21 mouse cellular contexts compared by ENCODE assay signal in genomic region chr5:64053010-64053409, GRCm38 (mm10). TPM values are rescaled to one million over a fixed set of nuclear protein-coding genes. Genes with fewer than 3 reads are reported as not detected.
DNase-seq lines count a peak whose midpoint lies in the region; TF ChIP-seq lines count a peak whose summit lies in the region.
"Had no signal": no experiment of that assay in that cellular context is flagged by ENCODE, and none has a peak within 500 bp of the region (broad histone marks: within the 10 kb centered on the region; RNA-seq: fewer than 3 reads in every experiment).

No protein-coding gene starts in this region.

- peaks cover 0 to 5% of the 10 kb centered on the region in 2 experiments; a peak in 3 of 4 replicates for H3K4me1 ChIP-seq in MEL (ENCODE audit: control insufficient read depth in 1 of 2, insufficient read depth in 2 of 2, low read length in 2 of 2)
- H3K4me1 ChIP-seq: embryonic facial prominence, embryonic 13.5 days; embryonic facial prominence, embryonic 15.5 days had no signal

- intact Hi-C loops in heart, postnatal 14 days (cut with DNase I), result no loop called here

- no peak for TF ChIP-seq POLR2A in MEL (IDR thresholded peaks at IDR 0.05; ENCODE audit: control insufficient read depth in 1 of 2, insufficient read depth in 1 of 2, low read depth in 1 of 2, low read length in 2 of 2, poor library complexity in 1 of 2)

- peaks cover 0 to 2% of the 10 kb centered on the region in 2 experiments; a peak in 2 of 4 replicates for H3K36me3 ChIP-seq in MEL (ENCODE audit: control insufficient read depth in 1 of 2, insufficient read depth in 2 of 2, low read length in 2 of 2)
- H3K36me3 ChIP-seq: embryonic facial prominence, embryonic 13.5 days; embryonic facial prominence, embryonic 15.5 days; forebrain, embryonic 10.5 days; forebrain, embryonic 12.5 days had no signal

- TF ChIP-seq EP300 in MEL (IDR thresholded peaks at IDR 0.05; ENCODE audit: low read depth in 1 of 2, low read length in 2 of 2), result peak; percentile 41 to 63; a peak in 3 of 4 replicates

- H3K4me3 ChIP-seq in MEL (ENCODE audit: control insufficient read depth in 1 of 2, insufficient read depth in 1 of 2, low read depth in 2 of 2, low read length in 2 of 2), result no peak overlapping the region
- H3K4me3 ChIP-seq: embryonic facial prominence, embryonic 13.5 days; embryonic facial prominence, embryonic 15.5 days; erythroblast, embryonic 14.5 days; forebrain, embryonic 10.5 days; forebrain, embryonic 12.5 days had no signal

- no peaks in the 10 kb centered on the region for H3K79me2 ChIP-seq in MEL (ENCODE audit: control insufficient read depth, insufficient read depth, low read length, poor library complexity)

- H3K27me3 ChIP-seq in MEL (ENCODE audit: control insufficient read depth in 1 of 2, insufficient read depth in 2 of 2, low read length in 2 of 2), result no peaks in the 10 kb centered on the region
- H3K27me3 ChIP-seq: embryonic facial prominence, embryonic 13.5 days; embryonic facial prominence, embryonic 15.5 days; Patski had no signal

- H3K9ac ChIP-seq in MEL (ENCODE audit: control insufficient read depth, low read depth, low read length, poor library complexity, severe bottlenecking), result no peak overlapping the region
- H3K9ac ChIP-seq: embryonic facial prominence, embryonic 13.5 days; embryonic facial prominence, embryonic 15.5 days; forebrain, embryonic 12.5 days had no signal

- H3K27ac ChIP-seq in MEL (ENCODE audit: control insufficient read depth, low read depth, low read length), result no peak overlapping the region
- H3K27ac ChIP-seq: embryonic facial prominence, embryonic 13.5 days; embryonic facial prominence, embryonic 15.5 days; forebrain, embryonic 10.5 days; forebrain, embryonic 12.5 days had no signal

- TF ChIP-seq RAD21 in MEL (IDR thresholded peaks at IDR 0.05; ENCODE audit: low read depth, low read length), result no peak

- no peaks in the 10 kb centered on the region for H3K9me3 ChIP-seq in MEL (replicated peaks; ENCODE audit: insufficient read depth, low read length)
- H3K9me3 ChIP-seq: embryonic facial prominence, embryonic 13.5 days; embryonic facial prominence, embryonic 15.5 days had no signal

- TF ChIP-seq CTCF in MEL (IDR thresholded peaks at IDR 0.05 in 2 of 3, conservative IDR thresholded peaks at IDR 0.05 in 1 of 3; ENCODE audit: control insufficient read depth in 1 of 3, insufficient read depth in 1 of 3, low read depth in 2 of 3, low read length in 3 of 3, poor library complexity in 1 of 3, severe bottlenecking in 1 of 3), result no peak

- DNase-seq in heart, adult 11 months, result peak; percentile 22
- no peak for DNase-seq in heart, postnatal 14 days
- DNase-seq in 416B (ENCODE audit: low read depth) (peak; percentile 34), MEL (ENCODE audit: low read depth, low spot score) (peak; percentile 62)
- no peak for DNase-seq in adrenal gland, postnatal 36 days
- no peak for DNase-seq in gastrocnemius, postnatal 4 days (ENCODE audit: low spot score in 2 of 2)
- DNase-seq: adrenal gland, adult 8-10 months; adrenal gland, postnatal 14 days; cerebellum, adult 11 months; cerebellum, adult 18-20 months; cerebellum, adult 8-10 months; cerebellum, adult 9-11 months; cerebellum, postnatal 14 days; cerebellum, postnatal 36 days; embryo, embryonic 11 days had no signal

TF ChIP-seq in MEL, 35 proteins besides CTCF, POLR2A, EP300 and RAD21:
- TF ChIP-seq NELFE (IDR thresholded peaks at IDR 0.05; ENCODE audit: low read depth, low read length) (no peak), TAL1 (IDR thresholded peaks at IDR 0.05; ENCODE audit: low read length) (peak; percentile 60), MYB (IDR thresholded peaks at IDR 0.05; ENCODE audit: low read depth, low read length) (no peak), ZKSCAN1 (IDR thresholded peaks at IDR 0.05; ENCODE audit: low read depth, low read length) (no peak), HCFC1 (IDR thresholded peaks at IDR 0.05; ENCODE audit: low read depth, low read length) (no peak), RCOR1 (IDR thresholded peaks at IDR 0.05; ENCODE audit: low read depth, low read length) (no peak), TBP (IDR thresholded peaks at IDR 0.05; ENCODE audit: low read depth, low read length) (0 out of 2 replicates have a peak, but pooled peaks have one; percentile 40), CHD1 (IDR thresholded peaks at IDR 0.05; ENCODE audit: low read depth, low read length) (no peak), ELF1 (IDR thresholded peaks at IDR 0.05; ENCODE audit: low read depth, low read length) (no peak), SIN3A (IDR thresholded peaks at IDR 0.05; ENCODE audit: low read length) (no peak), GATA1 (IDR thresholded peaks at IDR 0.05; ENCODE audit: low read depth, low read length) (peak; percentile 29; the same call in 1 of the 2 replicates), MEF2A (IDR thresholded peaks at IDR 0.05; ENCODE audit: extremely low read depth, insufficient replicate concordance, low read depth, low read length, poor library complexity, severe bottlenecking) (no peak), TCF12 (IDR thresholded peaks at IDR 0.05; ENCODE audit: low read depth, low read length) (peak; percentile 36; the same call in 1 of the 2 replicates), POLR2AphosphoS2 (IDR thresholded peaks at IDR 0.05; ENCODE audit: low read length) (no peak), UBTF (IDR thresholded peaks at IDR 0.05; ENCODE audit: borderline replicate concordance, insufficient read depth, low read depth, low read length) (no peak), CHD2 (IDR thresholded peaks at IDR 0.05; ENCODE audit: low read length) (no peak), POLR2AphosphoS5 (IDR thresholded peaks at IDR 0.05; ENCODE audit: borderline replicate concordance, low read depth, low read length) (no peak), MAZ (IDR thresholded peaks at IDR 0.05; ENCODE audit: low read depth, low read length) (no peak), KAT2A (conservative IDR thresholded peaks at IDR 0.05; ENCODE audit: low read depth, low read length) (no peak), GABPA (IDR thresholded peaks at IDR 0.05; ENCODE audit: low read depth, low read length) (no peak), ETS1 (IDR thresholded peaks at IDR 0.05; ENCODE audit: low read depth, low read length) (no peak), MXI1 (IDR thresholded peaks at IDR 0.05; ENCODE audit: low read depth, low read length) (no peak), ZMIZ1 (IDR thresholded peaks at IDR 0.05; ENCODE audit: low read depth, low read length) (no peak), JUND (IDR thresholded peaks at IDR 0.05; ENCODE audit: low read depth, low read length) (no peak), E2F4 (IDR thresholded peaks at IDR 0.05; ENCODE audit: borderline replicate concordance, low read depth, low read length) (no peak), NRF1 (IDR thresholded peaks at IDR 0.05; ENCODE audit: insufficient read depth, low read depth, low read length, poor library complexity, severe bottlenecking) (no peak), USF2 (IDR thresholded peaks at IDR 0.05; ENCODE audit: borderline replicate concordance in 1 of 2, insufficient read depth in 1 of 2, low read depth in 1 of 2, low read length in 2 of 2) (no peak), MAX (IDR thresholded peaks at IDR 0.05; ENCODE audit: low read length) (no peak), USF1 (IDR thresholded peaks at IDR 0.05; ENCODE audit: low read depth, low read length) (no peak), ZC3H11A (IDR thresholded peaks at IDR 0.05; ENCODE audit: low read depth, low read length) (no peak), MAFK (IDR thresholded peaks at IDR 0.05; ENCODE audit: borderline replicate concordance, low read depth, low read length) (0 out of 2 replicates have a peak, but pooled peaks have one; percentile 8), SMC3 (IDR thresholded peaks at IDR 0.05; ENCODE audit: low read depth, low read length) (no peak)

RNA-seq across cellular contexts. Expression of gene Pgm2, which starts 39.7 kb away (rescaled TPM):
- total RNA-seq in heart, postnatal 14 days (2021), result 10 to 100 TPM in 1 of 2 experiments, 1 to 10 TPM in 1; 9.4 to 10.6 TPM
- total RNA-seq in MEL (2012; rRNA removed), result 22.0 and 24.1 TPM in 2 replicates
- polyA plus RNA-seq in MEL (2012; ENCODE audit: insufficient read depth in 1 of 2, insufficient read length in 2 of 2, low read depth in 1 of 2, low replicate concordance in 2 of 2, missing spikeins in 1 of 2), result 10 to 100 TPM in 1 of 2 experiments, not detected in 1; 64.0 TPM
- total RNA-seq in adrenal gland, postnatal 36 days (2021), result 10 to 100 TPM; 17.8 to 25.3 TPM
- total RNA-seq in gastrocnemius, postnatal 4 days (2021), result 10 to 100 TPM; 12.2 to 14.4 TPM

Comparison
In these comparisons a context has a peak if more than half of its experiments do, and no peak if none do; other contexts are left out.
1. DNase-seq: peak in heart, adult 11 months (single experiment), 416B (single experiment) and MEL (single experiment); none in heart, postnatal 14 days (0 of 2), adrenal gland, postnatal 36 days (0 of 2) and gastrocnemius, postnatal 4 days (0 of 2).